ENCODE assay signal across 10 mouse cellular contexts in the genomic region with DNA sequence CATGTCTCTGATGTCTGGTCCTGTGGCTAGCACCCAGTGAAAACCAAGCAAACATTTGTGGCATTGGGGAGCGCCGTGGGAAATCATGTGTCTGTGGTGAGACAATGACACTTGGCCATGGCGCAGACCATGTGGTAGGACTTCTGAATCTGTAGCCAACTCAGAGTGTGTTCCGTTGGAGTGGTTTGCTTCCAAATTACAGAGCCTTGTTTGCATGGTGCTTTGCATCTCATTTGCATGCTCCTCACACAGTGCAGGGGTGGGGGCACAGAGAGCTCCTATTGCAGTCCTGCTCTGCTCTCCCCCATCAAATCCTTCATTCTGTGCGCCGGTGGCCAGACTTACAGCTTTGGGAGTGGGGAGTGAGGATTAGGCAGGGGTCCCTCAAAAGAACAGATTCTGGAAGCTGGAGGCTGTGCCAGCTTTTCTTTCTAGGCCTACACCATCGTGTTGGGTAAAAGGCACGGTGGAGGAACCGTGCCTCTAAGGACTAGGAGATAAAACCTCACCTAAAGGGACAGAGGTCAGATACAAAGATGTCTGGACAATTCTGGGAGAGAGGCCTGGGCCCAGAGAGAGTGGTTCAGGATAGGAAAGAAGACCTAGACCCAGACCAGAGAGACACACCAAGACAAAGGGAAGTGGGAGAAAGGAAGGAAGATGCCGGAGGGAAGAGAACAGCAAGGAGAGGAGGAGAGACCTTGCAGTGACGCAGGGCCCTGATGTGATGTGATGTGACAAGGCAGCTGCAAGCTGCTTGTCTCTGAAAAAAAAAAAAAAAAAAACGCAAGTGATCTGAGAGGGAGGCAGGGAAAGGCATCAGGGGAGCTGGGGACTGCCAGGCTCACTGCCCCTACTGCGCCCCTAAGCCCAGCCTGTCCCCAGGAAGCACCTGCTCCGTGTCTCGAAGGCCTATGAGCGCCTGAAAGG.
DNase-seq lines count a peak whose midpoint lies in the region; ATAC-seq lines count a peak whose summit lies in the region.
"Had no signal": no experiment of that assay in that cellular context is flagged by ENCODE, and none has a peak within 500 bp of the region (broad histone marks: within the 10 kb centered on the region; RNA-seq: fewer than 3 reads in every experiment).

No protein-coding gene starts in this region.

- no peaks in the 10 kb centered on the region for H3K36me3 ChIP-seq in forebrain, embryonic 15.5 days
- no peaks in the 10 kb centered on the region for H3K36me3 ChIP-seq in midbrain, embryonic 14.5 days (ENCODE audit: control insufficient read depth, insufficient read depth, low read length)
- H3K36me3 ChIP-seq in kidney, embryonic 14.5 days (ENCODE audit: control insufficient read depth, insufficient read depth, low read length) = no peaks in the 10 kb centered on the region

- peak overlapping the region; percentile 99 for H3K27ac ChIP-seq in forebrain, embryonic 15.5 days (replicated peaks)
- H3K27ac ChIP-seq in midbrain, embryonic 14.5 days (replicated peaks; ENCODE audit: low read depth, low read length) = peak overlapping the region; percentile 93
- no peak overlapping the region for H3K27ac ChIP-seq in kidney, embryonic 14.5 days (ENCODE audit: low read depth, low read length)

- H3K4me3 ChIP-seq in forebrain, embryonic 15.5 days = no peak overlapping the region
- no peak overlapping the region for H3K4me3 ChIP-seq in midbrain, embryonic 14.5 days (replicated peaks; ENCODE audit: low read depth, low read length)
- no peak overlapping the region for H3K4me3 ChIP-seq in kidney, embryonic 14.5 days (ENCODE audit: low read length)

- WGBS in forebrain, embryonic 15.5 days = 12% methylated on average over 16 of the region's 16 CpGs
- 15% methylated on average over 16 of the region's 16 CpGs for WGBS in midbrain, embryonic 14.5 days
- WGBS in kidney, embryonic 14.5 days = 69% methylated on average over 16 of the region's 16 CpGs

- H3K9me3 ChIP-seq in forebrain, embryonic 15.5 days = no peaks in the 10 kb centered on the region
- no peaks in the 10 kb centered on the region for H3K9me3 ChIP-seq in midbrain, embryonic 14.5 days (ENCODE audit: control insufficient read depth, low read length)
- no peaks in the 10 kb centered on the region for H3K9me3 ChIP-seq in kidney, embryonic 14.5 days (ENCODE audit: control insufficient read depth, low read length)

- H3K9ac ChIP-seq in forebrain, embryonic 15.5 days (replicated peaks) = peak overlapping the region; percentile 32
- peak overlapping the region; percentile 2; the same call in 1 of the 2 replicates for H3K9ac ChIP-seq in midbrain, embryonic 14.5 days (replicated peaks; ENCODE audit: low read length)
- H3K9ac ChIP-seq in kidney, embryonic 14.5 days (ENCODE audit: low read depth, low read length) = no peak overlapping the region

- peak; percentile 92 for ATAC-seq in forebrain, embryonic 15.5 days (replicated peaks)
- ATAC-seq in midbrain, embryonic 14.5 days (ENCODE audit: low FRiP score, low TSS enrichment) = peak; percentile 72
- no peak for ATAC-seq in kidney, embryonic 14.5 days (ENCODE audit: low FRiP score, low TSS enrichment)

- peaks cover 51% of the 10 kb centered on the region for H3K4me1 ChIP-seq in forebrain, embryonic 15.5 days
- H3K4me1 ChIP-seq in midbrain, embryonic 14.5 days (ENCODE audit: control insufficient read depth, insufficient read depth, low read length) = peaks cover 46% of the 10 kb centered on the region
- H3K4me1 ChIP-seq in kidney, embryonic 14.5 days (ENCODE audit: control insufficient read depth, insufficient read depth, low read length) = 0 out of 2 replicates have a peak, but pooled peaks cover 8% of the 10 kb centered on the region

- H3K4me2 ChIP-seq in forebrain, embryonic 15.5 days (replicated peaks) = no peak overlapping the region
- H3K4me2 ChIP-seq in midbrain, embryonic 14.5 days (ENCODE audit: low read length) = peak overlapping the region; percentile 17; the same call in 1 of the 2 replicates
- no peak overlapping the region for H3K4me2 ChIP-seq in kidney, embryonic 14.5 days (replicated peaks; ENCODE audit: low read depth, low read length)

- H3K27me3 ChIP-seq in forebrain, embryonic 15.5 days = no peaks in the 10 kb centered on the region
- H3K27me3 ChIP-seq in midbrain, embryonic 14.5 days (ENCODE audit: control insufficient read depth, insufficient read depth, low read length) = no peaks in the 10 kb centered on the region
- no peaks in the 10 kb centered on the region for H3K27me3 ChIP-seq in kidney, embryonic 14.5 days (ENCODE audit: control insufficient read depth, insufficient read depth, low read length)

- peak; percentile 60 for DNase-seq in Muller cell, postnatal 12 days (ENCODE audit: inconsistent ontology term)
- DNase-seq in layer of hippocampus, postnatal 25 days (ENCODE audit: extremely low spot score in 1 of 2, low spot score in 1 of 2) = peak; percentile 49 to 57
- peak; percentile 88 for DNase-seq in midbrain, embryonic 14.5 days
- DNase-seq in embryo, embryonic 10.5 days (ENCODE audit: low spot score) = no peak
- no peak for DNase-seq in adrenal gland, adult (ENCODE audit: inconsistent age in 2 of 2, low spot score in 1 of 2)
- no peak for DNase-seq in spleen, adult 12 weeks (ENCODE audit: low spot score)
- DNase-seq: adrenal gland, postnatal 25 days; liver had no signal

Comparison
In these comparisons a context has a peak if more than half of its experiments do, and no peak if none do; other contexts are left out.
1. DNase-seq: peak in Muller cell, postnatal 12 days (single experiment), layer of hippocampus, postnatal 25 days (2 of 2) and midbrain, embryonic 14.5 days (single experiment); none in embryo, embryonic 10.5 days (single experiment), adrenal gland, adult (0 of 2) and spleen, adult 12 weeks (single experiment).